Mouse (Mus musculus) adrenal gland, adult 18-20 months (tissue): ENCODE measurements around the gene Med12l. TPM values are rescaled to one million over a fixed set of nuclear protein-coding genes. Genes with fewer than 3 reads are reported as not detected.
"Not testable (repeated sequence)": the region's sequence is repeated elsewhere in the genome, so short reads cannot be mapped to it uniquely, and the experiment has no call there.

Experiments
- DNase-seq, 2 experiments: peaks; one replicate each; pipeline ENCODE4 v3.0.0; 2021 to 2022; ENCODE audit warnings: low spot score in 2 of 2
- total RNA-seq, 2 experiments: library from RNA; stranded (reverse); gene quantifications; 1 replicate in 1 of 2; 2 replicates in 1 of 2; pipeline ENCODE4 v1.2.3; 2021

Med12l gene
- total RNA-seq, 2 experiments from 2014 or later, result 10.6 to 13.1 TPM

DNA sequence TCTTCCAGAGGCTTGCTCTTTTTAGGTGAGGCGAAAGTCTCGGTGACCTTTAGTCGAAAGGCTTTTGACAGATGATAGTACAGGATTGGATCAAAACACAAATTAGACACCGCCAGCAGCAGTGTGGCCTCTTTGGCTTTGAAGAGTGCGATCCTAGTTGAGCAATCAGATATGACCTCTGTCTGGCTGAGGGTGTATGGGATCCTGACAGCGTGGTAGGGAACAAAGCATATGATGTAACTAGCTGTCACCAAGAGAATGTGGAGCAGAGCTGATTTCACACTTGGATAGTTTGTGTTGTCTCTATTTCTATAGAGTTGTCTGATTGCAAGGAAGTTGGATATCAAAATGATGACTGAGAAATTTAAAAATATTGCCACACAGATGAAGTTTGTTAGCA is 91.8 kb downstream of the Med12l start:
- DNase-seq, result no peak

- no peak for DNase-seq
Observed at GRCm38 (mm10) chr3:59098540-59098939, 92.9 kb downstream of the Med12l start.

GRCm38 (mm10) chr3:59101218-59101986 is 95.8 kb downstream of the Med12l start, which contains the start of gene Gpr171:
Gene Gpr171 (minus strand): TSS chr3:59101821.
- no peak for DNase-seq

DNA sequence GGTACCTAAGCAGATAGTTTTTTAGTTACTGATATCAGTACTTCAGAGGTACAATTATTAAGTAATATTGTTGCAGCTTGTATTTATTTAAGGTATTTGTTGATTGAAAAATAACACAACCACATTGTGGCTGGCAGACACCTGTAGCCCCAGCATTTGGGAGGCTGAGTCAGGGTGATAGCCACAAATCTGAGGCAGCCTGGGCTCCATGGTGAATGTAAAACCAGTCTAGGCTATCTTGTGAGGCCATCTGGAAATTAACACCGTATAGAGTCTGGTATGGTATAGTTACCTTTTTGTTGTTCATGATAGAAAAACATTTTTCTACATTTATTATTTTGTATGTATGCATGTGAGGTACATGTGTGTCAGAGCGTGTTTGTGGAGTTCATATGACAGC is 96.5 kb downstream of the Med12l start:
- no peak for DNase-seq

- no peak for DNase-seq
Observed at GRCm38 (mm10) chr3:59104462-59104861, 98.8 kb downstream of the Med12l start.

DNA sequence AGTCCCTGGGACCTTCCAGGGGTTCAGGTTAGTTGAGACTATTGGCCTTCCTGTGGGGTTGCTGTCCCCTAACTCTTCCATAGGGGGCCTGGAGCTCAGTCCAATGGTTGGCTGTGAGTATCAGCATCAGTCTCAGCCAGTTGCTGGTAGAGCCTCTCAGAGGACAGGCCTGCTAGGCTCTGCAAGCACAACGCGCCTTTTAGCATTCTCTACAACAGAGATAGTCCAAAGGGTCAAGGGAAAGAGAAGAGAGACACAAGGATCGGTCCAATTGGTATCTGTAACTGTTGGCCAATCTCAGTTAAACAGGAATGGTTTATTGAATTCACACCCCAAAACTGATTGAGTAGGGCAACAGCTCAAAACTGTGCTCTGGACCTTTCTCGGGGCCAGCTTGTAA is 101.8 kb downstream of the Med12l start:
- DNase-seq, result no peak

- not testable (repeated sequence) for DNase-seq
Observed at GRCm38 (mm10) chr3:59109834-59110233, 104.2 kb downstream of the Med12l start.

- no peak for DNase-seq
Observed at GRCm38 (mm10) chr3:59111944-59112343, 106.3 kb downstream of the Med12l start.

DNA sequence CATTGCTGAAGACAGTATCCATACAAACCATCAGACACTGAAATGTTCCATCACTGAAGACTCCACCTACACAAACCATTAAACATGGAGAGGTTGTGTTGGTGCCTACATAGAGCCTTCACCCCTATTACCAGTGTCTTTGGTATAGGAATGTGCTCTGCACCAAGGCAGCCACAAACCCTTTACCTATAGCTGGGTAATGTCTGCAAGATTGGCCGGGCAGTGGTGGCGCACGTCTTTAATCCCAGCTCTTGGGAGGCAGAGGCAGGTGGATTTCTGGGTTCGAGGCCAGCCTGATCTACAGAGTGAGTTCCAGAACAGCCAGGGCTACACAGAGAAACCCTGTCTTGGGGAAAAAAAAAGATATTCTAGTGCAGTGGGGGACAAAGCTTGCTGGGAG is 107.7 kb downstream of the Med12l start:
- DNase-seq, result not testable (repeated sequence)

GRCm38 (mm10) chr3:59113973-59114517 is 108.4 kb downstream of the Med12l start:
- no peak for DNase-seq

- no peak for DNase-seq
Observed at GRCm38 (mm10) chr3:59121067-59121730, 115.6 kb downstream of the Med12l start.

GRCm38 (mm10) chr3:59121780-59122449 is 116.3 kb downstream of the Med12l start:
- no peak for DNase-seq

DNA sequence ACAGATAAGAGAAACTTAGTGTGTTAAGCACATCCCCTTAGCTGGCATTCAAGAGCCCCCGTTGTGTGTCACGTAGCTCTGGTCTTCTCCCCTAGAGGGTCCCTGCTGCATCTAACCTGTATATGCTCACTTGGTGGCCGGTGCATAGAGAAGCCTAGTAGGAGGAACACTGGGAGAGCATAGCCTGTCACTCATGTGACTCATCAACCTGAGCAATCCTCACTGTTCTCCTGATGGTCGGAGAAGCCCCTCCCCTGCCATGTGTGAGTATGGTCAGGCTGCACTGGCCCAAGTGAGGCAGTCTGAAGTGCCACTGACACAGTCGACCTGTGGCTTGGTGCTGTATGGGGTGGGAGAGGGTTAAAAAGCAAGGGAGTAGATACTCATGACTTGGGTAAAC is 119.4 kb downstream of the Med12l start:
- DNase-seq, result no peak

DNA sequence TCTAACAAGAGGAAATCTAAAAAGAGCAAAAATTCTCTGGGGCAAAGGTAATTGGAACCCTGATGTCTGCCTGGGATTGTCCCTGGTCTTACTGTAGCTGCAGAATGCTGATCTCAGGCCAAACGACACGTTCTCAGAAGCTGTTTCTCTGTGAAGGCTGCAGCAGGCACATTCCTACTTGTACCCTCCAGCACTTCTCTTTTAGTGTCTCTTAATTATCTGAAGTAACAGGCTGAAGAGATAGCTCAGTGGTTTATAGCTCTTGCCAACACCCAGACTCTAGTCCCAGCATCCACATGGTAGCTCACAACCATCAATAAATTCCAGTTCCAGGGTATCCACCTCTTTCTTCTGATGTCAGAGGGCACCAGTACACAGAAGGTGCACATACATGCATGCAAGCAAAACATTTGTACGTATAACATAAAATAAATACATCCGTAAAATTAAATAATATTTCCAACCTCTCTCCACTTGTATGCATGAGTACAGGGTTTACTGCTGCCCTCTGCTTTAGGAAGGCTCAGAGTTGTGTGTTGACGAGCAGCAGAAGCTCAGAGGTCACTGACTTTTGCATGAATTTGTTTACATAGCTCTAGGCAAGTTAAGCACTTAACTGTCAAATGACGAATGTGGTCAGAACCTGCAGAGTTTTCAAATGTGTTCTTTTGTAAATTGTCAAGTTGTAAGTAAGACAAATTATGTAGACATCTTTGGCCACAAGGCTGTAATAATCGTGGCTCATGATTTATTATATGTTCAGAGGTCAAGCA is 120.3 kb downstream of the Med12l start:
- DNase-seq, result no peak

- no peak for DNase-seq
Observed at GRCm38 (mm10) chr3:59128681-59129080, 123.1 kb downstream of the Med12l start.

GRCm38 (mm10) chr3:59129547-59129946 is 123.9 kb downstream of the Med12l start:
- no peak for DNase-seq

DNA sequence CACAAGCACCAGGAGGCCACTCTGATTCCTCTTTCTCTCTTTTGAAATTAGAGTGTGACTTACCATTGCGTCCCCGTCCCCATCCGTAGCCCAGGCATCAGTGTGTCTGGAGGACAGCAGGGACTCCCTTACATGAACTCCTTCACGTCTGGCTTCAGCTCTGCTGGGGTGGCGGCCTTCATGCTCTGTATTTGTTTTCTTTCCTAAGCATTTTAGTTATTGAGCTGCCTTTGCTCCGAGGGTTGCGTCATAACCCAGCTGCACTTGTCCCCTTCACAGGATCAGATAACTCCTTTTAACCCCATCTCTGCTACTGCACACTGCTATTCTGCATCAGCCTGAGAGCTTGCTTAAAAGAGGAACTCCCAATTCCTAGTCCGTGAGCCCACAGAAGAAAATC is 124.8 kb downstream of the Med12l start:
- DNase-seq, result peak; percentile 36 to 39

DNA sequence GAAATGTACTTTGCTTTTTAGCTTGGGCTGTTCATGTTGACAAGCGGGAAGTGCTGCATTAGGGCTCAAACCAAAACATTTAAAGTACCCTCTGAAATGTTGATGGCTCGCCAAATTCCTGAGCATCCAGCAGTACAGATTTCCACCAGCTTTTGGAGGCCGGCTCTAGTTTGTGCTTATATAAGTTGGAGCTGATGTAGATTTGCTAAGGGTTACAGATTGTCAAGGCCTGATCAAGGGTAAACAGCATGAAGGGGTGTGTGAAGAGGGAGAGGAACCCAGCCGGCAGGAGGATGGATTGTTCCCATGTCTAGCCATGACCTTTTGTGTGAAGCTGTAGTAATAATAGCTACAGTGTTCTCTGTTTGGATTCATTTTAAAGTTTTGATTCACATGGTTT is 125.5 kb downstream of the Med12l start:
- no peak for DNase-seq

GRCm38 (mm10) chr3:59131966-59132365 is 126.3 kb downstream of the Med12l start:
- DNase-seq, result no peak

- no peak for DNase-seq
Observed at GRCm38 (mm10) chr3:59133189-59133588, 127.6 kb downstream of the Med12l start.
